Mouse (Mus musculus) ES-Bruce4 (cell line): ENCODE measurements around the gene Rbm19. TPM values are rescaled to one million over a fixed set of nuclear protein-coding genes. Genes with fewer than 3 reads are reported as not detected.

Experiments used
- H3K27ac ChIP-seq: 2 replicates; pipeline ENCODE4 v1.5.1; 2012; ENCODE audit warnings: low read length, inconsistent platforms; ENCODE audit not compliant: insufficient read depth
- H3K27me3 ChIP-seq: 2 replicates; pipeline ENCODE4 v1.6.1; 2012; ENCODE audit warnings: mild to moderate bottlenecking, low read length, inconsistent platforms; ENCODE audit not compliant: control insufficient read depth, poor library complexity, insufficient read depth, severe bottlenecking
- H3K36me3 ChIP-seq: 2 replicates; pipeline ENCODE4 v1.6.1; 2012; ENCODE audit warnings: inconsistent platforms, mild to moderate bottlenecking, low read length, moderate library complexity; ENCODE audit not compliant: control insufficient read depth, poor library complexity, insufficient read depth, severe bottlenecking
- H3K4me1 ChIP-seq: one replicate; pipeline ENCODE4 v1.8.1; 2011; ENCODE audit warnings: low read length; ENCODE audit not compliant: control insufficient read depth, insufficient read depth
- H3K4me3 ChIP-seq: 2 replicates; pipeline ENCODE4 v1.5.1; 2011; ENCODE audit warnings: low read depth, mild to moderate bottlenecking, low read length
- H3K9ac ChIP-seq: 2 replicates; pipeline ENCODE4 v1.6.1; 2012; ENCODE audit warnings: low read depth, mild to moderate bottlenecking, inconsistent platforms; ENCODE audit not compliant: poor library complexity, severe bottlenecking
- H3K9me3 ChIP-seq: replicated peaks from 2 replicates; pipeline ENCODE4 v1.6.1; 2012; ENCODE audit warnings: mild to moderate bottlenecking, low read length, inconsistent platforms; ENCODE audit not compliant: control insufficient read depth, poor library complexity, insufficient read depth, severe bottlenecking
- CTCF ChIP-seq: IDR thresholded peaks from one replicate; pipeline ENCODE4 v1.8.1; 2011; ENCODE audit warnings: low read depth, low read length
- EP300 ChIP-seq: IDR thresholded peaks from 2 replicates; pipeline ENCODE4 v1.6.1; 2011; ENCODE audit warnings: low read depth, low read length; ENCODE audit not compliant: insufficient read depth
- POLR2A ChIP-seq: IDR thresholded peaks from one replicate; pipeline ENCODE4 v1.8.1; 2011; ENCODE audit warnings: low read length; ENCODE audit not compliant: insufficient read depth
- polyA plus RNA-seq: library from polyadenylated mRNA; stranded (reverse); fragments of >200 nt; gene quantifications from 2 replicates; pipeline ENCODE4 v1.2.4, GENCODE M21; 2011; ENCODE audit warnings: low read depth; ENCODE audit not compliant: missing spikeins, insufficient read depth, insufficient read length

Gene Rbm19
- polyA plus RNA-seq, 1 experiment = 30.0 TPM

GRCm38 (mm10) chr5:120129070-120129469, 12.8 kb downstream of the Rbm19 start:
- H3K36me3 ChIP-seq = peaks cover 11% of the 10 kb centered on the region
- H3K4me3 ChIP-seq = no peak overlapping the region
- H3K9me3 ChIP-seq = no peaks in the 10 kb centered on the region
- no peaks in the 10 kb centered on the region for H3K4me1 ChIP-seq
- TF ChIP-seq POLR2A (no peak), EP300 (no peak), CTCF (no peak)
- H3K9ac ChIP-seq = no peak overlapping the region
- H3K27me3 ChIP-seq = no peaks in the 10 kb centered on the region
- no peak overlapping the region for H3K27ac ChIP-seq

- no peak overlapping the region for H3K27ac ChIP-seq
- no peaks in the 10 kb centered on the region for H3K27me3 ChIP-seq
- no peak overlapping the region for H3K9ac ChIP-seq
- TF ChIP-seq CTCF (peak; percentile 27), EP300 (no peak)
- H3K36me3 ChIP-seq = peaks cover 11% of the 10 kb centered on the region
- H3K9me3 ChIP-seq = no peaks in the 10 kb centered on the region
- no peak overlapping the region for H3K4me3 ChIP-seq
- H3K4me1 ChIP-seq = no peaks in the 10 kb centered on the region
Observed at GRCm38 (mm10) chr5:120129761-120130160, 13.5 kb downstream of the Rbm19 start.

- Histone ChIP-seq H3K27ac (no peak overlapping the region), H3K27me3 (no peaks in the 10 kb centered on the region), H3K9me3 (no peaks in the 10 kb centered on the region), H3K36me3 (peaks cover 11% of the 10 kb centered on the region), H3K4me1 (no peaks in the 10 kb centered on the region), H3K9ac (no peak overlapping the region), H3K4me3 (no peak overlapping the region)
- TF ChIP-seq EP300 = no peak
- no peak for TF ChIP-seq CTCF
- TF ChIP-seq POLR2A = no peak
Observed at GRCm38 (mm10) chr5:120130163-120130562, 13.9 kb downstream of the Rbm19 start.

- Histone ChIP-seq H3K9me3 (no peaks in the 10 kb centered on the region), H3K27me3 (no peaks in the 10 kb centered on the region), H3K9ac (no peak overlapping the region), H3K36me3 (peaks cover 11% of the 10 kb centered on the region), H3K4me3 (no peak overlapping the region), H3K27ac (no peak overlapping the region), H3K4me1 (no peaks in the 10 kb centered on the region)
- no peak for TF ChIP-seq EP300
- TF ChIP-seq POLR2A = no peak
- TF ChIP-seq CTCF = peak; percentile 79
Observed at GRCm38 (mm10) chr5:120131600-120131999, 15.3 kb downstream of the Rbm19 start.

- H3K9ac ChIP-seq = no peak overlapping the region
- TF ChIP-seq EP300 (no peak), CTCF (peak; percentile 96)
- no peak overlapping the region for H3K4me3 ChIP-seq
- peaks cover 11% of the 10 kb centered on the region for H3K36me3 ChIP-seq
- H3K9me3 ChIP-seq = no peaks in the 10 kb centered on the region
- H3K27me3 ChIP-seq = no peaks in the 10 kb centered on the region
- no peaks in the 10 kb centered on the region for H3K4me1 ChIP-seq
- H3K27ac ChIP-seq = no peak overlapping the region
Observed at GRCm38 (mm10) chr5:120134000-120134399, 17.7 kb downstream of the Rbm19 start.

- Histone ChIP-seq H3K36me3 (peaks cover 11% of the 10 kb centered on the region), H3K9me3 (no peaks in the 10 kb centered on the region), H3K4me1 (no peaks in the 10 kb centered on the region), H3K27ac (no peak overlapping the region), H3K4me3 (no peak overlapping the region), H3K27me3 (no peaks in the 10 kb centered on the region), H3K9ac (no peak overlapping the region)
- TF ChIP-seq CTCF (no peak), POLR2A (no peak), EP300 (no peak)
Observed at GRCm38 (mm10) chr5:120135337-120135736, 19.1 kb downstream of the Rbm19 start.

GRCm38 (mm10) chr5:120135823-120136222, 19.6 kb downstream of the Rbm19 start:
- Histone ChIP-seq H3K27ac (no peak overlapping the region), H3K4me3 (no peak overlapping the region), H3K36me3 (peaks cover 11% of the 10 kb centered on the region), H3K9ac (no peak overlapping the region), H3K27me3 (no peaks in the 10 kb centered on the region), H3K9me3 (no peaks in the 10 kb centered on the region), H3K4me1 (no peaks in the 10 kb centered on the region)
- TF ChIP-seq POLR2A = no peak
- TF ChIP-seq CTCF = no peak
- no peak for TF ChIP-seq EP300
